Mouse (Mus musculus) lung, postnatal 25 days (tissue): ENCODE data around the gene Kprp.
"Not testable (repeated sequence)": the region's sequence is repeated elsewhere in the genome, so short reads cannot be mapped to it uniquely, and the experiment has no call there.

Source experiments
- DNase-seq: peaks from one replicate; pipeline ENCODE4 v3.0.0; 2022; ENCODE audit warnings: low spot score

Gene Kprp

DNA sequence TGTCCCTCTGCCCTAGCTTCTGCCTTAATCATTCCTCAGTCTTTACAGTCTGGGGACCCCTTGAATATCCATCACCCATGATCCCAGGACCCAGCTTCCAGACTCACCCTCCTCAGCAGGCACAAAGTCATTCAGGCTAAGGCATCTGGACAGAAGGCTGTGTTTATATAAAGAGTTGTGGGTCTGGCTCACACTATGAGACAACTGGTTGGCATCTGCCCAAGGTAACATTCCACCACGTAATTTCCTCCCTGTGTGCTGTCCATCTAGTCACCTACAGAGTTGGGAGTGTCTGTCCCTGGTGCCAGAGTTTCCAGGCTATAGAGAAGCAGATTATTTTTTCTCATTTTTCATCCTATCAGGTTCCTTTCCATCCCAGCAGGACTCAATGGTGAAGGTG is at the start of gene Kprp:
Gene Kprp (minus strand): TSS at position 140 of the 400 bp plus-strand sequence.
- no peak for DNase-seq

DNA sequence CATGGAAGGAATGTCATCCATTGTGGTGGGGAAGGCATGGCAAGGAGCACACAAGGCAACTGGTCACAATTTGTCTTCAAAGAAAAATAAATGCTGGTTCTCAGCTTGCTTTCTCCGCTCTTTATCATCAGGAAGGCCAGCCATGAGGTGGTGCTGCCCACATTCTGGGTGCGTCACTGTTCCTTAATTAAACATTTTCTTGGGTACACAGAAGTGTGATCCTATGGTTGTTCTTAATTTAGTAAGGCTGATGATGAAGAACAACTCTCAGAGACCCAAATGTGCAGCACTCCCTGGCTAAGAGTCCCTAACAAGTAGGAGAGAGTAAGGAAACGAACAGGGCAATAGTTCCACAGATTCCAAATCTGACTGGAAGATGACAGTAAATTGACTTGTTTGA is 47.1 kb upstream of the Kprp start:
- no peak for DNase-seq

DNA sequence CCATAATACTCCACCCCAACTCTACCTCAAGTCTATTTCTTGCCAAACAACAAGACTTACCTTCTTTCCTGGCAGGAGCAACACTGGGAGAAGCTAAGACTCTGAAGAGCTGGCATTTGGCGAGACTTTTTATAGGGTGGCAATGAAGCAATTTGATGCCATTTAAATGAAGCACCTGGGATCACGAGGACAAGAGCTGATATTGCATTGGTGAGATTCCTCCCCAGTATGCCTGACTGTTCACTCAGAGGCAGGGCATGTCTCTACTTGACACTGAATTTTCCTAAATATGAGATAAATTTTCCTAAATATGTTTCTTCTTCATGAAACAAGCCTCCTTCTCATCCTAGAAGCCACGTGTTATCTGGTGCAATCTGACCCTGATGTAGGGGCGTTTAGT is 43.1 kb upstream of the Kprp start, which contains the start of gene 2310050C09Rik:
Gene 2310050C09Rik (minus strand): TSS at position 101 of the 400 bp plus-strand sequence.
- no peak for DNase-seq

DNA sequence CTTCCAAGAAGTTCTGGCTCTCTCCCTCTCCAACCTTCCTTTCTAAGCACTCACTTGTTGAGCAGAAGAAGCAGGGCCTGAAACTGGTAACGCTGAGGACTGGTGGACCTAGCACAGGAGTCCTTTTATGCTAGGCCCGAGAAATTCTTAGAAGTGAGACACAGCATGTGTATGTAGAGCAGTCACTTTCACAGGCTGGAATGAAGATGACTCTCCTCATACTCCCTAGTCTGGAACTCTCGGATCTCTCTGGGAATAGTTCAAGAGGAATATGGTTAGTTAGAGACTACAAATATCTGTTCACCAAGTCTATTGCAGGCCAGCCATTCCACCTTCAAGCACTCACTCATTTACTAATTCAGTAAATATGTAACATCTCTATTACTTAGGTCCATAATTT is 24.1 kb upstream of the Kprp start, which contains the start of gene Lce1l:
Gene Lce1l (minus strand): TSS at position 101 of the 400 bp plus-strand sequence.
- DNase-seq = no peak

DNA sequence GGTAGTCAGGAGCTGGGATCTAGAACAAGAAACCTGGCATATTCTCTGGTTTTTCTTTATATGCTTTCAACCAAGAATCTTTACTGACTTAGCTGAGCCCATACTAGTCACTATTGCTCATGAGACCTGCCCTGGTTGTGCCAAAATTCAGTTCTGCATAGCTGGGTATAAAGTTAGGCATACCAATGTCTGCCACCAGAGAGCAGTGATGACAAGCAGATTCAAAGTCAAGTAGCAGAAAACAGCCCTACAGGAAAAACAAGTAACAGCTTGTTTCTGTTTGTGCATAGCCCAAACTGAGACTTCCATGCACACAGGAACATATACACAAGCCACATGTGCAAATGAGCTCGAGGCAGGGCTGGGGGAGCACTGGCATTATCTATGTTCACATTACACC is 1.2 kb downstream of the Kprp start:
- no peak for DNase-seq

- DNase-seq = not testable (repeated sequence)
These were observed 11.0 kb downstream of the Kprp start for GRCm38 (mm10) chr3:92816036-92816435.

DNA sequence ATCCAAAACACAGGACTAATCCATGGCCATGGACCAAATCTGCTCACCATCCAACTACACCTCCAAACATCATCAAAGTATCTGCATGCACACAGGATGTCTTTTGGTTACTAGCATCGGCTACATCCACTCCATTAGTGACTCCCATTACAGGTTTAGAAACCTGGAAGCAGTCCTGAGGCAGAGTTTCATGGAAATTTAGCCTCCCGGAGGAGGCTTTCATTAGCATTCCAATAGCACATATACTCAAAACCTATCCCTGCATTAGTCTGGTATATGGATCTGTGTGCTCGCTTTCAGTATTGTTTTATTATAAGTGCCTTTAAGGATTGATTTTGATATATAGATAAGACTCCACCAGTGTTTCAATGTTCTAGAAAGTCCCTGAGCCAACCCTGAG is 11.5 kb downstream of the Kprp start:
- no peak for DNase-seq

GRCm38 (mm10) chr3:92807791-92808190 is 19.3 kb downstream of the Kprp start, which contains the start of gene Lce1k:
Gene Lce1k, minus strand, starts transcription at chr3:92807891.
- no peak for DNase-seq

DNA sequence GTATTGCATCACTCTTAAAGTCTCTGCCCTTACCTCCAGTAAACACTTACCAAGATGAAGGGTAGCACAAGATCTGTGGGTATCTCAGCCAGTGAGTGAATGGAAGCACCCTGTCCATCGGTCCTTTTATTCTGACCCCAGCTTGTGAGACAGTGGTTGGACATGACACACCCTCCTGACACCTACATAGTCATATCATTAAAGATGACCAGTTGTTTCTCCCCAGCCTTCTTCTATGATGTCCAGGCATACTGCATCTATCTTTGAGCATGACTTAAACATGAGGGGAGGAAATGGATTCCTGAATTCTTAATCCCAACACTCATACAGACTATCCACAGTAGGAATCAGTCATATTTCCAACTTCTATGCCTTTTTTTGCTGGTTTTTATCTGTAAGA is 36.6 kb downstream of the Kprp start, which contains the start of gene Lce1j:
Gene Lce1j (minus strand): TSS at position 101 of the 400 bp plus-strand sequence.
- DNase-seq = no peak

DNA sequence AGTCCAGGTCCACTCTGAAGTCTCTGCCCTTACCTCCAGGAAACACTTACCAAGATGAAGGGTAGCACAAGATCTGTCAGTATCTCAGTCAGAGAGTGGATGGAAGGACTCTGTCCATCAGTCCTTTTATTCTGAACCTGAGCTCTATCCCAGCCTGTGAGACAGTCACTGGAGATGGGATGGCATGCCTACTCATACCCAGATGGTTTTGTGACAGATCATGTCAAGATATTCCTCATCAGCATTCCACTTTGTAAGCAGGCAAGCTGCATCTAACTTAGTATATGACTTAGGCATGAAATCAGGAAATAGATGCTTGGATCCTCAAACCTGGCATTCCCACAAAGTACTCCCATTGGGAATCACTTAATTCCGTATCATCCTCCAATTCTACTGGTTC is 48.2 kb downstream of the Kprp start, which contains the start of gene Lce1i:
Gene Lce1i (minus strand): TSS at position 101 of the 400 bp plus-strand sequence.
- DNase-seq = no peak
